Mouse (Mus musculus) cerebellum, postnatal 25 days (tissue): ENCODE results near the gene Tex19.2.
"Not testable (repeated sequence)": the region's sequence is repeated elsewhere in the genome, so short reads cannot be mapped to it uniquely, and the experiment has no call there.

Source experiments
- DNase-seq, 2 experiments: peaks; one replicate each; pipeline ENCODE4 v3.0.0; 2021; ENCODE audit warnings: mixed read lengths in 2 of 2

Gene Tex19.2

GRCm38 (mm10) chr11:121109986-121110385 lies 8.5 kb downstream of the Tex19.2 start:
- DNase-seq = peak; percentile 34 to 48

GRCm38 (mm10) chr11:121108061-121108460 lies 10.4 kb downstream of the Tex19.2 start:
- no peak for DNase-seq

- DNase-seq = not testable (repeated sequence)
Observed at GRCm38 (mm10) chr11:121107242-121107641, 11.2 kb downstream of the Tex19.2 start.

GRCm38 (mm10) chr11:121101124-121101805 lies 17.2 kb downstream of the Tex19.2 start:
- no peak for DNase-seq

- no peak for DNase-seq
Observed at GRCm38 (mm10) chr11:121100692-121101091, 17.8 kb downstream of the Tex19.2 start.

GRCm38 (mm10) chr11:121099762-121100161 lies 18.7 kb downstream of the Tex19.2 start:
- no peak for DNase-seq

- DNase-seq = no peak
Observed at GRCm38 (mm10) chr11:121092606-121093585, 25.6 kb downstream of the Tex19.2 start.

GRCm38 (mm10) chr11:121090943-121091342 lies 27.5 kb downstream of the Tex19.2 start:
- DNase-seq = no peak

- DNase-seq = no peak
Observed at GRCm38 (mm10) chr11:121089756-121090546, 28.5 kb downstream of the Tex19.2 start.

GRCm38 (mm10) chr11:121088997-121089396 lies 29.5 kb downstream of the Tex19.2 start:
- DNase-seq = no peak

- no peak for DNase-seq
Observed at GRCm38 (mm10) chr11:121086296-121086695, 32.2 kb downstream of the Tex19.2 start.

GRCm38 (mm10) chr11:121085181-121085580 lies 33.3 kb downstream of the Tex19.2 start:
- no peak for DNase-seq

GRCm38 (mm10) chr11:121082857-121083500 lies 35.5 kb downstream of the Tex19.2 start:
- no peak for DNase-seq

GRCm38 (mm10) chr11:121082250-121082649 lies 36.2 kb downstream of the Tex19.2 start:
- no peak for DNase-seq

GRCm38 (mm10) chr11:121081120-121081519 lies 37.4 kb downstream of the Tex19.2 start, which contains the start of gene Sectm1a:
Gene Sectm1a, minus strand, starts transcription at chr11:121081220.
- DNase-seq = no peak

GRCm38 (mm10) chr11:121080330-121080729 lies 38.1 kb downstream of the Tex19.2 start:
- no peak for DNase-seq

GRCm38 (mm10) chr11:121075655-121076054 lies 42.8 kb downstream of the Tex19.2 start:
- no peak for DNase-seq

- DNase-seq = not testable (repeated sequence)
Observed at GRCm38 (mm10) chr11:121069662-121070061, 48.8 kb downstream of the Tex19.2 start.

GRCm38 (mm10) chr11:121067895-121068294 lies 50.6 kb downstream of the Tex19.2 start:
- no peak for DNase-seq
